Mouse (Mus musculus) megakaryocyte, embryonic 14.5 days (primary cell): ENCODE measurements around the gene Cyp46a1.

Experiments used
- FLI1 ChIP-seq: IDR thresholded peaks from 2 replicates; pipeline ENCODE4 v1.6.1; 2012; ENCODE audit warnings: low read length, inconsistent platforms, mixed read lengths
- GATA1 ChIP-seq: IDR thresholded peaks from 3 replicates; pipeline ENCODE4 v1.6.1; 2012; ENCODE audit warnings: mixed read lengths, low read length, inconsistent platforms, borderline replicate concordance

DNA sequence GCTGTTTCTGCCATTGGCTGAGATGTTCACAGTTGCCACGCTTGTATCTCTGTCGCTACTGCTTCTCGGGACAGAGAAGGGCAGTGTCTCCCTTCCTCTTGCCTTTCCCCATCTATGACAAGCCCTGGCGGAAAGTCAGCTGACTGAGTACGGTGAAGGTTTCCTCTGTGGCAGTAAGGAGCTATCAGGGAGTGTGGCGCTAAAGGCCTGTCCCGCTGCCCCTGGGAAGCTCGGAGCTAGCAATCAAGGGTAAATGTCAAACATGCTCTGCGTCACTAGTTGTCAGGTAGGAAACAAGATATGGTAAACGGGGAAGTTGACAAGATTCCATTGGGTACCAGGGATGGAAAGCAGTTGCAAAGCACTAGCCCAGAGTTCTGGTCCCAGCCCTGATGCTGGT is 18.4 kb upstream of the Cyp46a1 start:
- no peak for TF ChIP-seq FLI1
- no peak for TF ChIP-seq GATA1
